Mouse (Mus musculus) kidney, adult 2 months (tissue): ENCODE measurements at regions not wholly inside any gene's neighbourhood (a gene's known extent, or its start where the extent isn't known, plus 50 kb on each side); places are given as distances from the start of the nearest gene placed in this dataset.

Experiments
- CTCF ChIP-seq: fragments of 200-500 bp; conservative IDR thresholded peaks from 2 replicates; pipeline ENCODE4 v1.5.1; 2011; ENCODE audit warnings: low read depth, mild to moderate bottlenecking, control low read depth, low read length, moderate library complexity, mixed read lengths; ENCODE audit not compliant: insufficient read depth, insufficient read length
- POLR2A ChIP-seq: fragments of 200-500 bp; IDR thresholded peaks from one replicate; pipeline ENCODE4 v1.6.1; 2011; ENCODE audit warnings: low read depth, low read length, control low read depth

GRCm38 (mm10) chr5:47542248-47542647 lies 440.7 kb upstream of the Slit2 start:
- TF ChIP-seq POLR2A = no peak
- no peak for TF ChIP-seq CTCF
